Mouse (Mus musculus) midbrain, embryonic 12.5 days (tissue): ENCODE measurements around the gene Zbtb12. TPM values are rescaled to one million over a fixed set of nuclear protein-coding genes. Genes with fewer than 3 reads are reported as not detected.

ENCODE experiments used
- ATAC-seq: fragments of 200-750 bp; cut with Nextera tagmentation; 2 replicates; pipeline ENCODE4 v1.8.0; 2017; ENCODE audit warnings: low read depth, moderate TSS enrichment, moderate library complexity; ENCODE audit not compliant: low FRiP score
- H3K27ac ChIP-seq: fragments of 300-500 bp; sonication (generic); replicated peaks from 2 replicates; pipeline ENCODE4 v1.5.1; 2016; ENCODE audit warnings: mild to moderate bottlenecking
- H3K27me3 ChIP-seq: fragments of 300-500 bp; sonication (generic); 2 replicates; pipeline ENCODE4 v1.6.1; 2016; ENCODE audit warnings: mild to moderate bottlenecking
- H3K36me3 ChIP-seq: fragments of 300-500 bp; sonication (generic); 2 replicates; pipeline ENCODE4 v1.6.1; 2016
- H3K4me1 ChIP-seq: fragments of 300-500 bp; sonication (generic); 2 replicates; pipeline ENCODE4 v1.6.1; 2016
- H3K4me2 ChIP-seq: fragments of 300-500 bp; sonication (generic); replicated peaks from 2 replicates; pipeline ENCODE4 v1.6.1; 2016; ENCODE audit warnings: mild to moderate bottlenecking, moderate library complexity
- H3K4me3 ChIP-seq: fragments of 300-500 bp; sonication (generic); 2 replicates; pipeline ENCODE4 v1.5.1; 2016; ENCODE audit warnings: mild to moderate bottlenecking
- H3K9ac ChIP-seq: fragments of 300-500 bp; sonication (generic); replicated peaks from 2 replicates; pipeline ENCODE4 v1.6.1; 2016; ENCODE audit warnings: mild to moderate bottlenecking, moderate library complexity
- H3K9me3 ChIP-seq: fragments of 300-500 bp; sonication (generic); 2 replicates; pipeline ENCODE4 v1.6.1; 2016; ENCODE audit warnings: mild to moderate bottlenecking
- WGBS: fragments of 180-500 bp; shearing (Covaris S2); methylation state at CpG from one replicate; pipeline ENCODE4 v1.1.7; 2016; 5-methylcytosine and 5-hydroxymethylcytosine counted together
- polyA plus RNA-seq: library from polyadenylated mRNA; unstranded; fragments of >200 nt; fragmentation: Nextera tagmentation; extraction: Ambion mirVana; gene quantifications from 2 replicates; pipeline ENCODE4 v1.2.1, GENCODE M21; 2016

Gene Zbtb12
- polyA plus RNA-seq, 1 experiment from 2014 or later, result 11.4 TPM

DNA sequence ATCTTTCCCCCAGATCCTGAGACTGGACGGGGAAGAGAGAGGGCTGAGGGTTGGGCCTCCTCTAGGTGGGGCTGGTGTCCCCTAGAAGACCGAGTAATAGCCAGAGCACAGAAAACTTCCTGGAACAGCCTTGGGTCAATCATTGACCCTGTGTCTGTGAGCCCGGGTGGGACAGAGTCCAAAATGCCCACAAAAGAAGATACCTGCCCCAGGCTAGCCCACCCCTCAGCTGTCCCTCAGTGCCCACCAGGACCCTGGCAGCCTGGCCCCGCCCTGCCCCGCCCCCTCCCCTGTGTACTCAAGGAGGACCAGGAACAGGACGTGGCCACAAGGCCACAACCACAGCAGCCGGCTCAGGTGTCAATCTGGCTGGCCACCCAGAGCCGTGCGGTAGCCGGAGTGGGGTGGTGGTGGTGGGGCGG, 36.1 kb downstream of the Zbtb12 start:
- Histone ChIP-seq H3K9me3 (no peaks in the 10 kb centered on the region), H3K9ac (no peak overlapping the region), H3K36me3 (peaks cover 38% of the 10 kb centered on the region), H3K4me3 (no peak overlapping the region), H3K4me1 (no peaks in the 10 kb centered on the region; the same call in 1 of the 2 replicates), H3K27ac (no peak overlapping the region), H3K27me3 (no peaks in the 10 kb centered on the region), H3K4me2 (no peak overlapping the region)
- ATAC-seq, result 0 out of 2 replicates have a peak, but pooled peaks have one; percentile 47
- 29% methylated on average over 11 of the region's 11 CpGs for WGBS

DNA sequence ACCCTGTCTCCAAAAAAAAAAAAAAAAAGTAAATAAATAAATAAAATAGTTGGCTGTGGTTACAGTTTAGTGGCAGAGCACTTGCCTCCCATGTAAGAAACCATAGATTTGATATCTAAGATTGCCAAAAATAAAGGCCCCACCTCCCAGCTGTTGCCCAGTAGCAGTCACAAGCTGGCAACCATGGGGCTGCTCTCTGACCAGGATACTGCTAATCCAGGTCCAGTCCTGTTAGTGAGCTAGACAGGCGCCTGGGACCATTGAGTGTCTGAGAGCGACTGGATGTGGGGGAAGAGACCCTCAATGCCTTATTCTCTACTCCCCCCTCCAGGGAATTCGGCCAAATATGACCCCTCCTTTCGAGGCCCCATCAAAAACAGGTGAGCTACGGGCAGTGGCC, 37.0 kb downstream of the Zbtb12 start:
- Histone ChIP-seq H3K9ac (no peak overlapping the region), H3K27ac (no peak overlapping the region), H3K27me3 (no peaks in the 10 kb centered on the region), H3K36me3 (peaks cover 29% of the 10 kb centered on the region), H3K4me3 (no peak overlapping the region), H3K4me2 (no peak overlapping the region), H3K4me1 (no peaks in the 10 kb centered on the region; the same call in 1 of the 2 replicates), H3K9me3 (no peaks in the 10 kb centered on the region)
- no peak for ATAC-seq
- 86% methylated on average over 5 of the region's 5 CpGs for WGBS

DNA sequence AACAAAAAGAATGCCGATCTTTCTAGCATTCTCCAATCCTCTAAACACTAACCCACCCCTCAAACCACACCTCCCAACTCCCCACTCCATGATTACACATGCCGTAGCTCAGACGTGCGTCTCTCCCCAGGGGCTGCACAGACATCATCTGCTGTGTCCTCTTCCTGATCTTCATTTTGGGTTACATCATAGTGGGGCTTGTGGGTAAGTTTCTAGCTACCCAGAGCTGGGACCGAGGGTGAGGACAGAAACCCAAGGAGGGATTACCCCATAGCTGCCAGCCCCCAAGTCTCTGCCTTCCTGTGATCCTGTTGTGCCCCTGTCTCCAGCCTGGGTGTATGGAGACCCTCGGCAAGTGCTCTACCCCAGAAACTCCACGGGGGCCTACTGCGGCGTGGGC, 37.9 kb downstream of the Zbtb12 start:
- no peak for ATAC-seq
- no peak overlapping the region for H3K4me3 ChIP-seq
- H3K4me1 ChIP-seq, result no peaks in the 10 kb centered on the region; the same call in 1 of the 2 replicates
- no peaks in the 10 kb centered on the region for H3K27me3 ChIP-seq
- no peak overlapping the region for H3K4me2 ChIP-seq
- H3K9me3 ChIP-seq, result no peaks in the 10 kb centered on the region
- peaks cover 20% of the 10 kb centered on the region for H3K36me3 ChIP-seq
- no peak overlapping the region for H3K27ac ChIP-seq
- H3K9ac ChIP-seq, result no peak overlapping the region
- 82% methylated on average over 9 of the region's 9 CpGs for WGBS

DNA sequence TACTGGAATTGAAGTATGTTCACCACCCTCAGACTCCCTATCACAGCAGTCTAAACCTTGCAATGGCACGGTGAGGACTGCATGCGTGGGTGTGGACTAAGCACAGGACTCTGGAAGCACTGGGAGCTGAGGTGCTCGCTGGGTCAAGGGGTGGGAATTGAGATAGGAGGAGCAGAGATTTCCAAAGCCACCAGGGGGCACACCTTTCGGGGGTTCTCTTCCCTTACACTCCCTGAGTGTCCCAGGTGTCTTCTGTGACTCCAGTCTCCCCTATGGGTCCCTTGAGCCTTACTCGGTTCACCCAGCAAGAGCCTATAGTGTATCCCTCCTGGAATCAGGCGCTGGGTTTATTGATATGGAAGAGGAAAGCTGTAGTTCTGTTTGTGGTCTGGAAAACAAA, 43.7 kb downstream of the Zbtb12 start:
- 52% methylated on average over 6 of the region's 6 CpGs for WGBS
- H3K9ac ChIP-seq, result no peak overlapping the region

DNA sequence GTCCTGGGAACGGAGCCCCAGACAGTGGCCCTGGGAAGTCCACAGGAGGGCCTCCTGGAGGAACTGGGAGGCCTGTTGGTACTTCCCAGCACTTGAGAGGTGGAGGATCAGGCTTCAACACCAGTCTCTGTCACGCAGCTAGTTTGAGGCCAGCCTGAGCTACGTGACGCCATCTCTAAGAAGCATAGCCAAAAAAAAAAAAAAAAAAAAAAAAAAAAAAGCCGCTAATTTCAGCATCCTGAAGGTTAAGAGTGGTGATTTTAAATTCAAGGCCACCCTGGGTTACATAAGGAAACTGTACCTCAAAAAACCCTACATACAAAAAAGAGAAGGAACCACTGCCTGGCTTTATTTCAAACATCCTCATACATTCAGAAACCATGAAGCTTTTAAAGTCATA, 45.0 kb downstream of the Zbtb12 start:
- Histone ChIP-seq H3K4me3 (no peak overlapping the region), H3K27ac (no peak overlapping the region), H3K36me3 (no peaks in the 10 kb centered on the region), H3K4me2 (no peak overlapping the region), H3K27me3 (no peaks in the 10 kb centered on the region), H3K9ac (no peak overlapping the region), H3K9me3 (no peaks in the 10 kb centered on the region), H3K4me1 (no peaks in the 10 kb centered on the region)
- 72% methylated on average over 5 of the region's 5 CpGs for WGBS
- no peak for ATAC-seq

More for the DNA sequence above, 43.7 kb downstream of the Zbtb12 start:
- Histone ChIP-seq H3K36me3 (no peaks in the 10 kb centered on the region), H3K27me3 (no peaks in the 10 kb centered on the region), H3K4me1 (no peaks in the 10 kb centered on the region), H3K9me3 (no peaks in the 10 kb centered on the region), H3K27ac (no peak overlapping the region), H3K4me2 (no peak overlapping the region), H3K4me3 (no peak overlapping the region)
- ATAC-seq, result no peak

DNA sequence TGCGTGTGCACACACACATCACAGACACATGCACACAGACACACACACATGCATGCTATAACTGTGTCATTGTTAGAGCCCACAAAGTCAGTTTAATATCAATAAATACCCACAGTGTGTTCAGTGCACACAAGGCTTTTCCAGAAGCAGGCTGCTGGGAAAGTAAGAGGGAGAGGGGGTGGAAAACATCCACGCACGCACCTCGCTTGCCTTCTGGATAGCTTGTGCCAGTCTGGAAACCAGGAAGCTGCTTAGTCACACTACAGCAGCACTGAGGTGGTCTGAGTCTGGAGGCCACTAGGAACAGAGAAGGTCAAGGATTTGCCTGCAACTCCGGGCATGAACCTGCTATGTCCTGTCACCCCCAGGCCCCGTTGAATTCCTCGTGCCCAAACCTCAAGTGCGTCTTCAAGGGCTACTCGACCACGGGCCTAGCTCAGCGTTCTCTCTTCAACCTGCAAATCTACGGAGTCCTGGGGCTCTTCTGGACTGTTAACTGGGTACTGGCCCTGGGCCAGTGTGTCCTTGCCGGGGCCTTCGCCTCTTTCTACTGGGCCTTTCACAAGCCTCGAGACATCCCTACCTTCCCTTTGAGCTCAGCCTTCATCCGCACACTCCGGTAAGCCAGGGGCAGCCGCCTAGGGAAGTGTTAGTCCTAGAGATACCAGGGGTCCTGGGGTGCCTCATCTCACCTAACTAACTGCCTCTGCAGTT, 48.2 kb downstream of the Zbtb12 start:
- Histone ChIP-seq H3K4me1 (peaks cover 9% of the 10 kb centered on the region), H3K9ac (no peak overlapping the region), H3K4me3 (no peak overlapping the region), H3K27me3 (peaks cover 2% of the 10 kb centered on the region; the same call in 1 of the 2 replicates), H3K9me3 (no peaks in the 10 kb centered on the region), H3K27ac (no peak overlapping the region), H3K36me3 (no peaks in the 10 kb centered on the region), H3K4me2 (no peak overlapping the region)
- ATAC-seq, result no peak
- 87% methylated on average over 18 of the region's 18 CpGs for WGBS

DNA sequence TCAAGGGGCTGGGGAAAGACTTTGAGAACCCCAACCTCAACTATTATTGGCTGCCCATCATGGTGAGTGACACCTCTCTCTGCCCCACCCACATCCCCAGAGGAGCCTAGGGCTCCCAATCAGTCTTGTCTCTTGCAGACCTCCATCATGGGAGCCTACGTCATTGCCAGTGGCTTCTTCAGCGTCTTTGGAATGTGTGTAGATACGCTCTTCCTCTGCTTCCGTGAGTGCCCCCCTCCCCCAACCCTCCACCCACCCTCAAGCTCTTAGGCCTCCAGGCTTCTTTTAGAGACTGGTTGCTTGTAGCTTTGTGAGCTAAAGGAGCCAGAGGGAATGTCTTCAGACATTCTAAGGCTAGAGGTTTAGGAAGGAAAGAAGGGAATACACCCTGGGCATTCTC, 49.6 kb downstream of the Zbtb12 start:
- Histone ChIP-seq H3K4me3 (no peak overlapping the region), H3K4me1 (peaks cover 9% of the 10 kb centered on the region), H3K4me2 (no peak overlapping the region), H3K9me3 (no peaks in the 10 kb centered on the region), H3K36me3 (no peaks in the 10 kb centered on the region), H3K9ac (no peak overlapping the region), H3K27me3 (peaks cover 3% of the 10 kb centered on the region; the same call in 1 of the 2 replicates), H3K27ac (no peak overlapping the region)
- 94% methylated on average over 4 of the region's 4 CpGs for WGBS
- ATAC-seq, result no peak

DNA sequence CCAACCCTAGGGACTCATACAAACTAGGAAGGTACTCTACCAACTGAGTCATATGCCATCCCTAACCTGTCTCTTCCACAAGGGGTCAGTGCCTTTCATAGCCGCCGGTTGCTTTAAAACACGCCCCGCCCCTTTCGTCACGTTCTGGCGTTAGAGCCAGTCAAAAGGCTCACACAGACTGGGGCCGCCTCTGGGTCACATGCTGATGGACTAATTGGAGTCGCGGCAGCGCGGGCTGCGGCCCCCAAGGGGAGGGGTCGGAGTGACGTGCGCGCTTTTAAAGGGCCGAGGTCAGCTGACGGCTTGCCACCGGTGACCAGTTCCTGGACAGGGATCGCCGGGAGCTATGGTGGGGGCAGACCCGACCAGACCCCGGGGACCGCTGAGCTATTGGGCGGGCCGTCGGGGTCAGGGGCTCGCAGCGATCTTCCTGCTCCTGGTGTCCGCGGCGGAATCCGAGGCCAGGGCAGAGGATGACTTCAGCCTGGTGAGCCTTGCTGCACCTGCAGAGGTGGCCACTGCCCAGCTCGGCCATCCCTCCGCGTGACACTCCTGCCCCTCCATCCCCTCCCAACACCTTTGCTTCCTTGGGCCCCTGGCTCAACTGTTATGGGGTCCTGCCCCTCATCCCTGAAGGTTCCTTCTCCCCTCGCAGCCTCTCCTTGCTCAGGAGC, 51.9 kb downstream of the Zbtb12 start, which contains the start of gene Neu1:
Neu1 (plus strand) TSS at position 193 of the 674 bp plus-strand sequence.
- 0 out of 2 replicates have a peak within 1 kb of the TSS, but pooled peaks have one; percentile 15 for H3K27ac ChIP-seq
- H3K4me2 ChIP-seq, result peak within 1 kb of the TSS; percentile 98
- peaks cover 3% of the 10 kb centered on the region; the same call in 1 of the 2 replicates for H3K27me3 ChIP-seq
- ATAC-seq, result peak; percentile 98
- peak within 1 kb of the TSS; percentile 72 for H3K4me3 ChIP-seq
- peak within 1 kb of the TSS; percentile 83 for H3K9ac ChIP-seq
- no peaks in the 10 kb centered on the region for H3K9me3 ChIP-seq
- WGBS, result under 1% methylated on average over 37 of the region's 38 CpGs
- peaks cover 9% of the 10 kb centered on the region for H3K4me1 ChIP-seq
- peaks cover 8% of the 10 kb centered on the region; the same call in 1 of the 2 replicates for H3K36me3 ChIP-seq

DNA sequence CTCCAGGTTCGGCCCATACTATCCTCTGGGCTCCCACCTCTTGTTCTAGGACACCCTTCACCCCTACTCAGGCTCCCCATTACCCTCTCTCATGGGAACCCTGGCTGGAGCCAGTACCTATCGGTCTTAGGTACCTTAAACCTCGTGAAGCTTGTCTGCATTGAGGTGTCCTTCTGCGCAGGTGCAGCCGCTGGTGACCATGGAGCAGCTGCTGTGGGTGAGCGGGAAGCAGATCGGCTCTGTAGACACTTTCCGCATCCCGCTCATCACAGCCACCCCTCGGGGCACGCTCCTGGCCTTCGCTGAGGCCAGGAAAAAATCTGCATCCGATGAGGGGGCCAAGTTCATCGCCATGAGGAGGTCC, 52.4 kb downstream of the Zbtb12 start:
- Histone ChIP-seq H3K36me3 (peaks cover 8% of the 10 kb centered on the region; the same call in 1 of the 2 replicates), H3K9me3 (no peaks in the 10 kb centered on the region), H3K4me3 (peak overlapping the region; percentile 72), H3K4me2 (peak overlapping the region; percentile 98), H3K27ac (0 out of 2 replicates have a peak overlapping the region, but pooled peaks have one; percentile 15), H3K27me3 (peaks cover 3% of the 10 kb centered on the region; the same call in 1 of the 2 replicates), H3K4me1 (peaks cover 9% of the 10 kb centered on the region), H3K9ac (peak overlapping the region; percentile 83)
- 18% methylated on average over 14 of the region's 14 CpGs for WGBS
- no peak for ATAC-seq

DNA sequence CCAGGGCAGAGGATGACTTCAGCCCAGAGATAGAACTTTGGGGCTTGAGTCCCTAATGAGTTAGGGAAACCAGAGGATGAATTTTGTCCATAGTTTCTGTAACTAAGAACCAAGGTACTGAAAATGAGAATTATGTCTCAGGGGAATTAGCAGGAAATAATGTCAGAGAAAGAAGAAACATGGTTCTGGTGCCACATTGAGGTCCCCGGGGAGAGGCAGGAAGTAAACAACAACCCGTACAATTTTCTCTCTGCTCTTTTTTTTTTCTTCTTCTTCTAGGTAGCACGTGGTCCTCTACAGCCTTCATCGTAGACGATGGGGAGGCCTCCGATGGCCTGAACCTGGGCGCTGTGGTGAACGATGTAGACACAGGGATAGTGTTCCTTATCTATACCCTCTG, 53.0 kb downstream of the Zbtb12 start:
- Histone ChIP-seq H3K36me3 (peaks cover 8% of the 10 kb centered on the region; the same call in 1 of the 2 replicates), H3K4me3 (peak overlapping the region; percentile 72), H3K4me2 (peak overlapping the region; percentile 98), H3K9me3 (no peaks in the 10 kb centered on the region), H3K9ac (peak overlapping the region; percentile 83), H3K4me1 (peaks cover 9% of the 10 kb centered on the region), H3K27ac (no peak overlapping the region), H3K27me3 (peaks cover 3% of the 10 kb centered on the region; the same call in 1 of the 2 replicates)
- WGBS, result 94% methylated on average over 8 of the region's 8 CpGs
- ATAC-seq, result no peak

DNA sequence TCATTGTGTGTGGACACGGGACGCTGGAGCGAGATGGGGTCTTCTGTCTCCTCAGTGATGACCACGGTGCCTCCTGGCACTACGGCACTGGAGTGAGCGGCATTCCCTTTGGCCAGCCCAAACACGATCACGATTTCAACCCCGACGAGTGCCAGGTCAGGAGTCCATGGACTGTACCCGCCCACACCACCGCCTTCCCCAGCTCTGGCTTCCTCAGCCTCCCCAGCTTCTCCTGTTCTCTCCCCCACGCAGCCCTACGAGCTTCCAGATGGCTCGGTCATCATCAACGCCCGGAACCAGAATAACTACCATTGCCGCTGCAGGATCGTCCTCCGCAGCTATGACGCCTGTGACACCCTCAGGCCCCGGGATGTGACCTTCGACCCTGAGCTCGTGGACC, 54.7 kb downstream of the Zbtb12 start:
- no peak overlapping the region for H3K27ac ChIP-seq
- no peak for ATAC-seq
- WGBS, result 68% methylated on average over 24 of the region's 24 CpGs
- H3K27me3 ChIP-seq, result peaks cover 3% of the 10 kb centered on the region; the same call in 1 of the 2 replicates
- no peaks in the 10 kb centered on the region for H3K9me3 ChIP-seq
- no peak overlapping the region for H3K4me2 ChIP-seq
- H3K9ac ChIP-seq, result no peak overlapping the region
- H3K4me1 ChIP-seq, result peaks cover 9% of the 10 kb centered on the region
- peaks cover 8% of the 10 kb centered on the region; the same call in 1 of the 2 replicates for H3K36me3 ChIP-seq
- H3K4me3 ChIP-seq, result no peak overlapping the region

DNA sequence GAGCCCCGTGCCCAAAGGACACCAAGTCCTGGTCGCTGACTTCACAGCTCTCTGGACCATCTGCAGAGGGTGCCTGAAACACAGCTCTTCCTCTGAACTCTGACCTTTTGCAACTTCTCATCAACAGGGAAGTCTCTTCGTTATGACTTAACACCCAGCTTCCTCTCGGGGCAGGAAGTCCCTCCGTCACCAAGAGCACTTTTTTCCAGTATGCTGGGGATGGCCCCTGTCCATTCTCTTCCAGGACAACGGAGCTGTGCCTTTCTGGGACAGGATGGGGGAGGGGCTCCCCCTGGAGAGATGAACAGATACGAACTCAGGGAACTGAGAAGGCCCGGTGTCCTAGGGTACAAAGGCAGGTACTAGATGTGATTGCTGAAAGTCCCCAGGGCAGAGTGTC, 55.5 kb downstream of the Zbtb12 start:
- H3K9ac ChIP-seq, result no peak overlapping the region
- H3K27me3 ChIP-seq, result peaks cover 3% of the 10 kb centered on the region; the same call in 1 of the 2 replicates
- H3K27ac ChIP-seq, result no peak overlapping the region
- no peak overlapping the region for H3K4me3 ChIP-seq
- no peak for ATAC-seq
- peaks cover 8% of the 10 kb centered on the region; the same call in 1 of the 2 replicates for H3K36me3 ChIP-seq
- H3K9me3 ChIP-seq, result no peaks in the 10 kb centered on the region
- peaks cover 9% of the 10 kb centered on the region for H3K4me1 ChIP-seq
- no peak overlapping the region for H3K4me2 ChIP-seq
- 57% methylated on average over 8 of the region's 8 CpGs for WGBS
